Mouse (Mus musculus): ENCODE data around the gene Hnrnpm. TPM values are rescaled to one million over a fixed set of nuclear protein-coding genes. Genes with fewer than 3 reads are reported as not detected.

Gene Hnrnpm
- polyA plus RNA-seq, 1 experiment from 2014 or later = 290 TPM

- Histone ChIP-seq H3K36me3 (ENCODE audit: control insufficient read depth, insufficient read depth, low read length) (peaks cover 3% of the 10 kb centered on the region; the same call in 1 of the 2 replicates), H3K4me3 (ENCODE audit: low read length) (no peak overlapping the region), H3K4me2 (ENCODE audit: low read depth, low read length) (no peak overlapping the region), H3K27me3 (replicated peaks; ENCODE audit: control insufficient read depth, insufficient read depth, low read length) (no peaks in the 10 kb centered on the region), H3K4me1 (ENCODE audit: control insufficient read depth, insufficient read depth, low read length) (peaks cover 32% of the 10 kb centered on the region), H3K9me3 (ENCODE audit: control insufficient read depth, low read length) (no peaks in the 10 kb centered on the region), H3K9ac (ENCODE audit: low read depth, low read length) (no peak overlapping the region), H3K27ac (ENCODE audit: low read length) (no peak overlapping the region)
- ATAC-seq = no peak
These were observed 7.9 kb downstream of the Hnrnpm start for GRCm38 (mm10) chr17:33678771-33679170.

GRCm38 (mm10) chr17:33676086-33676485 is 10.6 kb downstream of the Hnrnpm start:
- Histone ChIP-seq H3K9me3 (ENCODE audit: control insufficient read depth, low read length) (no peaks in the 10 kb centered on the region), H3K4me3 (ENCODE audit: low read length) (no peak overlapping the region), H3K4me2 (ENCODE audit: low read depth, low read length) (no peak overlapping the region), H3K27me3 (replicated peaks; ENCODE audit: control insufficient read depth, insufficient read depth, low read length) (no peaks in the 10 kb centered on the region), H3K9ac (ENCODE audit: low read depth, low read length) (no peak overlapping the region), H3K27ac (ENCODE audit: low read length) (no peak overlapping the region), H3K36me3 (ENCODE audit: control insufficient read depth, insufficient read depth, low read length) (peaks cover 3% of the 10 kb centered on the region; the same call in 1 of the 2 replicates), H3K4me1 (ENCODE audit: control insufficient read depth, insufficient read depth, low read length) (peaks cover 14% of the 10 kb centered on the region)
- no peak for ATAC-seq
- 90% methylated on average over 2 of the region's 2 CpGs for WGBS

GRCm38 (mm10) chr17:33675452-33675851 is 11.2 kb downstream of the Hnrnpm start:
- ATAC-seq = no peak
- Histone ChIP-seq H3K9me3 (ENCODE audit: control insufficient read depth, low read length) (no peaks in the 10 kb centered on the region), H3K4me2 (ENCODE audit: low read depth, low read length) (no peak overlapping the region), H3K27me3 (replicated peaks; ENCODE audit: control insufficient read depth, insufficient read depth, low read length) (no peaks in the 10 kb centered on the region), H3K36me3 (ENCODE audit: control insufficient read depth, insufficient read depth, low read length) (peaks cover 3% of the 10 kb centered on the region; the same call in 1 of the 2 replicates), H3K27ac (ENCODE audit: low read length) (no peak overlapping the region), H3K4me3 (ENCODE audit: low read length) (no peak overlapping the region), H3K4me1 (ENCODE audit: control insufficient read depth, insufficient read depth, low read length) (peaks cover 14% of the 10 kb centered on the region), H3K9ac (ENCODE audit: low read depth, low read length) (no peak overlapping the region)

GRCm38 (mm10) chr17:33673837-33674236 is 12.8 kb downstream of the Hnrnpm start:
- Histone ChIP-seq H3K4me1 (ENCODE audit: control insufficient read depth, insufficient read depth, low read length) (peaks cover 11% of the 10 kb centered on the region), H3K36me3 (ENCODE audit: control insufficient read depth, insufficient read depth, low read length) (peaks cover 3% of the 10 kb centered on the region; the same call in 1 of the 2 replicates), H3K4me2 (ENCODE audit: low read depth, low read length) (no peak overlapping the region), H3K9ac (ENCODE audit: low read depth, low read length) (no peak overlapping the region), H3K4me3 (ENCODE audit: low read length) (no peak overlapping the region), H3K9me3 (ENCODE audit: control insufficient read depth, low read length) (no peaks in the 10 kb centered on the region), H3K27me3 (replicated peaks; ENCODE audit: control insufficient read depth, insufficient read depth, low read length) (no peaks in the 10 kb centered on the region), H3K27ac (ENCODE audit: low read length) (no peak overlapping the region)
- no peak for ATAC-seq
- 80% methylated on average over 1 of the region's 1 CpGs for WGBS

- H3K4me1 ChIP-seq (ENCODE audit: control insufficient read depth, insufficient read depth, low read length) = no peaks in the 10 kb centered on the region; the same call in 1 of the 2 replicates
- no peak overlapping the region for H3K4me3 ChIP-seq (ENCODE audit: low read length)
- H3K9me3 ChIP-seq (ENCODE audit: control insufficient read depth, low read length) = no peaks in the 10 kb centered on the region
- no peak for ATAC-seq
- H3K4me2 ChIP-seq (ENCODE audit: low read depth, low read length) = no peak overlapping the region
- no peak overlapping the region for H3K27ac ChIP-seq (ENCODE audit: low read length)
- WGBS = 87% methylated on average over 3 of the region's 3 CpGs
- peaks cover 8% of the 10 kb centered on the region; the same call in 1 of the 2 replicates for H3K36me3 ChIP-seq (ENCODE audit: control insufficient read depth, insufficient read depth, low read length)
- no peak overlapping the region for H3K9ac ChIP-seq (ENCODE audit: low read depth, low read length)
- no peaks in the 10 kb centered on the region for H3K27me3 ChIP-seq (replicated peaks; ENCODE audit: control insufficient read depth, insufficient read depth, low read length)
These were observed 17.0 kb downstream of the Hnrnpm start for GRCm38 (mm10) chr17:33669681-33670080.

GRCm38 (mm10) chr17:33666813-33667212 is 19.8 kb downstream of the Hnrnpm start:
- WGBS = 63% methylated on average over 3 of the region's 3 CpGs
- Histone ChIP-seq H3K27me3 (replicated peaks; ENCODE audit: control insufficient read depth, insufficient read depth, low read length) (no peaks in the 10 kb centered on the region), H3K27ac (ENCODE audit: low read length) (no peak overlapping the region), H3K9me3 (ENCODE audit: control insufficient read depth, low read length) (no peaks in the 10 kb centered on the region), H3K36me3 (ENCODE audit: control insufficient read depth, insufficient read depth, low read length) (peaks cover 8% of the 10 kb centered on the region; the same call in 1 of the 2 replicates), H3K4me2 (ENCODE audit: low read depth, low read length) (no peak overlapping the region), H3K4me1 (ENCODE audit: control insufficient read depth, insufficient read depth, low read length) (no peaks in the 10 kb centered on the region), H3K9ac (ENCODE audit: low read depth, low read length) (no peak overlapping the region), H3K4me3 (ENCODE audit: low read length) (no peak overlapping the region)
- no peak for ATAC-seq

- Histone ChIP-seq H3K9ac (ENCODE audit: low read depth, low read length) (no peak overlapping the region), H3K4me3 (ENCODE audit: low read length) (no peak overlapping the region), H3K9me3 (ENCODE audit: control insufficient read depth, low read length) (no peaks in the 10 kb centered on the region), H3K36me3 (ENCODE audit: control insufficient read depth, insufficient read depth, low read length) (peaks cover 29% of the 10 kb centered on the region), H3K27me3 (replicated peaks; ENCODE audit: control insufficient read depth, insufficient read depth, low read length) (no peaks in the 10 kb centered on the region), H3K4me1 (ENCODE audit: control insufficient read depth, insufficient read depth, low read length) (no peaks in the 10 kb centered on the region), H3K4me2 (ENCODE audit: low read depth, low read length) (no peak overlapping the region), H3K27ac (ENCODE audit: low read length) (no peak overlapping the region)
- WGBS = 98% methylated on average over 34 of the region's 34 CpGs
- ATAC-seq = peak; percentile 36; the same call in 1 of the 2 replicates
These were observed 36.7 kb downstream of the Hnrnpm start for GRCm38 (mm10) chr17:33649781-33650475.

GRCm38 (mm10) chr17:33645073-33645472 is 41.6 kb downstream of the Hnrnpm start:
- ATAC-seq = no peak
- WGBS = 92% methylated on average over 8 of the region's 8 CpGs
- H3K27me3 ChIP-seq (replicated peaks; ENCODE audit: control insufficient read depth, insufficient read depth, low read length) = no peaks in the 10 kb centered on the region
- H3K4me2 ChIP-seq (ENCODE audit: low read depth, low read length) = no peak overlapping the region
- no peaks in the 10 kb centered on the region for H3K9me3 ChIP-seq (ENCODE audit: control insufficient read depth, low read length)
- no peak overlapping the region for H3K27ac ChIP-seq (ENCODE audit: low read length)
- H3K4me1 ChIP-seq (ENCODE audit: control insufficient read depth, insufficient read depth, low read length) = no peaks in the 10 kb centered on the region
- no peak overlapping the region for H3K4me3 ChIP-seq (ENCODE audit: low read length)
- no peak overlapping the region for H3K9ac ChIP-seq (ENCODE audit: low read depth, low read length)
- peaks cover 31% of the 10 kb centered on the region for H3K36me3 ChIP-seq (ENCODE audit: control insufficient read depth, insufficient read depth, low read length)

GRCm38 (mm10) chr17:33644068-33644467 is 42.6 kb downstream of the Hnrnpm start:
- no peaks in the 10 kb centered on the region for H3K9me3 ChIP-seq (ENCODE audit: control insufficient read depth, low read length)
- no peak overlapping the region for H3K4me2 ChIP-seq (ENCODE audit: low read depth, low read length)
- H3K4me1 ChIP-seq (ENCODE audit: control insufficient read depth, insufficient read depth, low read length) = no peaks in the 10 kb centered on the region
- no peak overlapping the region for H3K4me3 ChIP-seq (ENCODE audit: low read length)
- H3K27me3 ChIP-seq (replicated peaks; ENCODE audit: control insufficient read depth, insufficient read depth, low read length) = no peaks in the 10 kb centered on the region
- WGBS = 92% methylated on average over 4 of the region's 4 CpGs
- ATAC-seq = no peak
- no peak overlapping the region for H3K27ac ChIP-seq (ENCODE audit: low read length)
- H3K9ac ChIP-seq (ENCODE audit: low read depth, low read length) = no peak overlapping the region
- peaks cover 22% of the 10 kb centered on the region for H3K36me3 ChIP-seq (ENCODE audit: control insufficient read depth, insufficient read depth, low read length)

- no peak overlapping the region for H3K4me2 ChIP-seq (ENCODE audit: low read depth, low read length)
- H3K36me3 ChIP-seq (ENCODE audit: control insufficient read depth, insufficient read depth, low read length) = 0 out of 2 replicates have a peak, but pooled peaks cover 6% of the 10 kb centered on the region
- H3K9ac ChIP-seq (ENCODE audit: low read depth, low read length) = no peak overlapping the region
- 43% methylated on average over 6 of the region's 6 CpGs for WGBS
- H3K27ac ChIP-seq (ENCODE audit: low read length) = no peak overlapping the region
- no peak for ATAC-seq
- no peaks in the 10 kb centered on the region for H3K27me3 ChIP-seq (replicated peaks; ENCODE audit: control insufficient read depth, insufficient read depth, low read length)
- H3K4me1 ChIP-seq (ENCODE audit: control insufficient read depth, insufficient read depth, low read length) = no peaks in the 10 kb centered on the region
- H3K9me3 ChIP-seq (ENCODE audit: control insufficient read depth, low read length) = no peaks in the 10 kb centered on the region
- H3K4me3 ChIP-seq (ENCODE audit: low read length) = no peak overlapping the region
These were observed 46.9 kb downstream of the Hnrnpm start for GRCm38 (mm10) chr17:33639743-33640142.
